Mouse (Mus musculus) layer of hippocampus, adult 9-10 months (tissue): ENCODE data around the gene Bace2.

Experiments used
- DNase-seq: peaks from one replicate; pipeline ENCODE4 v3.0.0; 2022; ENCODE audit warnings: low spot score

Gene Bace2

GRCm38 (mm10) chr16:97356499-97357187 is at the start of gene Bace2:
Bace2 (plus strand) TSS chr16:97356742.
- DNase-seq, result no peak

GRCm38 (mm10) chr16:97307594-97307993 is 48.9 kb upstream of the Bace2 start:
- no peak for DNase-seq

DNA sequence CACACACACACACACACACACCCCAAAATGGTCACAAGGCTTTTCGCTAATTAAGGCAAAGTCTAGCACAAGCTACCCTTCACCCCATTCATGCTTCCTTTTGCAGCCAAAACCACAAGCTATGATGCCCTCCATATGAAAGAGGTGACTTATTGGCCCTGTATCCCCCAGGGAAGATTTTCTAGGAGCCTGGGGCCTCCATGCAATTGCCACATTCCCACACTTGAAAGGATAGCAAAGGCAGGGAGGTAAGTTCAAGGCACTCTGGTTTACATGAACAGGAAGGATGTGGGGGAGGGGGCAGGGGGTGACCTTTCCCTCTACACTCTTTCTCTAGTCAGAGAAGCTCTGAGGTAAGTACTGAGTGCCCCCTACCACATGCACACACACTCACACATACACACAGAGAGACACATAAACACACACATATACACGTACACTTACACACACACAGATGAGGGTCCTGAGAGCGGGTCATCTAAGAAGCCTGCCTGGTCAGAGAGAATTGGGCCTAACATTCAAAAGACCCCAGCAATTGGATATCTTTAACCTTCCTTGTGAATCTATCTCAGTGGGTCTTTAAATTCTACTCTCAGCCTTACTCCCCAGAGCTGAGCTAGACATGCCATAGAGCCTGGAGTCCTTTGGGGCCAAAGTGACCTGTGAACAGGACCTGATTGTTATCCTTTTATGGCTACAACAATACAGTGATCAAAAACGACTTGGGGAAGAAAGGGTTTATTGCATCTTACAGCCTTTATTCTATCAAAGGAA is 46.6 kb upstream of the Bace2 start:
- no peak for DNase-seq

DNA sequence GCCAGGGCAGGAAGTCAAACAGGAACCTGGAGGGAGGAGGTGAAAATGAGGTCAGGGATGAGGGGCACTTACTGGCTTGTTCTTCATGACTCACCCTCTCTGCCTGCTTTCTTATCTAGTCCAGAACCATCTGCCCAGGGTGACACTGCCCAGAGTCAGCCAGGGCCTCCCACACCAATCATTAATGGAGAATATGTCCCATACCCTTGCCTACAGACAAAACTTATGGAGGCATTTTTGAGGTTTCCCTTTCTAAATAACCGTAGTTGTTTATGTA is 46.0 kb upstream of the Bace2 start:
- no peak for DNase-seq

DNA sequence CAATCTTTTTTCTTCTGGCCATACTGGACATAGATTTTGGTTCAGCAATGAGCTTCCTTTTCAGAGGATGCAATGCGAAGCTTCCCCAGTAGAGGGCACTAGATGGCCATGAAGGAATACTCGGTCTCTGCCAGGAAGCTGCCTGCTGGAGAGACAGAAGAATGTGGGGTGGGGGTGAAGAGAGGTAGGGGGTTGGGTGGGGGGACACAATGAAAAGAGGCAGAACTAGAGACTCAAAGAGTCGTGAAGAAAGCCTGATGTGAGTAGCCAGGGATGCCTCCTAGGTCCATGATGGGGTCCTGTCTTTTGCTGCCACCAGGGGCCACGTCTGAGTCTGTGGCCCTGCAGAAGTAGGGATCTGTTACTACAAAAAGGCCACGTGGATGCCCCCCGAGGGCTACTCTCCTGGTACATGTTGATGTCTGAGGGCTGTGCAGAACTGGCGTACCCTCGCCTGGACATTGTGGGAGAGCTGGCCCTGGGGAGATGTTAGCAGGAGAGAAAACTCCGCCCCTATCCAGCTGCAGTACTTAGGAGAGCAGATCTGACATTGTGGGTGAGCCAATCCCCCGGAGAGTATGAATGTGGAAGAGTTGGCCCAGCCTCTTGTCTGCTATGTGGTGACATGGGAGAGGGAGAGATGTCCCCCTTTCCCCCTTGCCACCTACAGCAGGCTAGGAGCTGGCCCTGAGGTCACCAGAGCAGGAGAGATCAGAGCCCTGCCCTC is 43.4 kb upstream of the Bace2 start:
- peak; percentile 71 for DNase-seq

GRCm38 (mm10) chr16:97321576-97321975 is 35.0 kb upstream of the Bace2 start:
- DNase-seq, result no peak

DNA sequence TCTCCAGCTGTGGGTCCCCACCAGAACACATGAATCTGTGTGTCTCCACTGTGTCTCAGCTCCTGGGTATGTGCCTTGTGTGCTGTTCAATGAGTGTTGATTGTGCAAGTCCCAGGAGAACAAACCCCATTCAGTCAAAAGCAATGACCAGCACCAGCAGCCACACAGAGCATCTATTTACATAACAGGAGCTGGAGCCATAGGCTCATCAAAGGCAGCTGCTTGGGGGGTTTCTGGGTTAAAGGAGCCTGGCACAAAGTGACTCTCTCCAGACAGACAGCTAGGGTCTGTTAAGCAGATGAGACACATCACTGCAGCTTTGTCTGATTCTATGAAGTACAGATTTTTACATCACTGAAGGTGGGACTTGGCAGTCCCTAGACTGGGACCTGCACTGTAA is 33.9 kb upstream of the Bace2 start:
- peak; percentile 17 for DNase-seq

DNA sequence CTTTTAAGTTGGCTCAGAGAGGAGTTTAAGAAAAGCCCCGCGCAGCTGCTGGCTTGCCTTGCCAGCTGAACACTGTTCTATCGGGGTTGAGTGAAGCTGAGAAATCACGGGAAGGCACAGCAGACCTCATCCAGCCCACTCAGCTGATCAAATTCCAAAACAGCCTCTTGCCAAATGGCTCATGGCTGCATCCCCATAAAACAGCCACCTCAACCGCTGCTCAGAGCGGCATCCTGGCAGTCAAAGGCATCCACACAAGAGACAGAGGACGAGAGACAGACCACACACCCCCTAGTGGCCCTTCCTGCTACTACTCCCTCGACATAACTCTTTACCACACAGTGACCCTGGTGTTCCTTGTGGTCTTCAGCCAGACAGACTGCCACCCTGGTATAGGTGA is 30.6 kb upstream of the Bace2 start:
- DNase-seq, result peak; percentile 55

DNA sequence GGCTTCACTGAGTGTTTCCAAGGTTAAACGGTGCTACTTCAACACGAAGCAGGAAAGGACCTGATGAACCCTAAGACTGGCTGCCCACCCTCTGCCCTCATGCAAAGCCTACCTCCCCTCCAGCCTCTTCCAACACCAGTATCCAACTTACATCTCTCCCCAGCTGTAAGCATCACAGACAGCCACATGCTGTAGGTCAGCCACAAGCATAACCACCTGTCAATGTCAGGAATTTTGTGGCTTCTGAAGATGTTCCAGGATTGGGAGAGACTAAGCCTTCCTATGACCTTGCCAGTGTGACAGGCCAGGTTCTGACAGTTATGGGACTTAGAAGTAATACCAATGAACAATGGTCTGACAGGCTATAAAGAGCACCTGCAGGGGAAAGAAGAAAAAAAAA is 27.9 kb upstream of the Bace2 start:
- DNase-seq, result no peak

GRCm38 (mm10) chr16:97353013-97353412 is 3.5 kb upstream of the Bace2 start:
- DNase-seq, result no peak

GRCm38 (mm10) chr16:97354632-97355031 is 1.9 kb upstream of the Bace2 start:
- DNase-seq, result no peak

- DNase-seq, result no peak
Observed at GRCm38 (mm10) chr16:97357188-97357821, 763 bp downstream of the Bace2 start.

GRCm38 (mm10) chr16:97362231-97362888 is 5.8 kb downstream of the Bace2 start:
- no peak for DNase-seq

- DNase-seq, result no peak
Observed at GRCm38 (mm10) chr16:97366141-97366540, 9.6 kb downstream of the Bace2 start.

DNA sequence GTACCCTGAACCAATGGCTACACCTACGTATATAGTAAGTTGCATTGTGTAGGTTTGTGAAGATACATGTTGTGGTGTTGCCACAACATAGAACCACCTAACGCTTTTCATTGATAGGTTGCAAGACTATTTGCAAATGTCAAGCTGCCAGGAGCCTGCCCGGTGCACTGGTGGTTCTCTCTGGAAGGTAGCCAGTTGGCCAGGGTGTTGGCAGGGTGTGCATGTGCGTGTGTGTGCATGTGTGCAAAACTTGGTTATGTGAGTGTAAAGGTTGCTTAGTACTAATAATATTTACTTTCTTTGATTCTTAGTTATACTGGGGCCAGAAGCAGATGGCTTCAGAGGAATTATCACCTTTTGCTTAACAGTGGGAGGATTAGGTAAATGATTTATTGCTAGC is 13.7 kb downstream of the Bace2 start:
- DNase-seq, result no peak

DNA sequence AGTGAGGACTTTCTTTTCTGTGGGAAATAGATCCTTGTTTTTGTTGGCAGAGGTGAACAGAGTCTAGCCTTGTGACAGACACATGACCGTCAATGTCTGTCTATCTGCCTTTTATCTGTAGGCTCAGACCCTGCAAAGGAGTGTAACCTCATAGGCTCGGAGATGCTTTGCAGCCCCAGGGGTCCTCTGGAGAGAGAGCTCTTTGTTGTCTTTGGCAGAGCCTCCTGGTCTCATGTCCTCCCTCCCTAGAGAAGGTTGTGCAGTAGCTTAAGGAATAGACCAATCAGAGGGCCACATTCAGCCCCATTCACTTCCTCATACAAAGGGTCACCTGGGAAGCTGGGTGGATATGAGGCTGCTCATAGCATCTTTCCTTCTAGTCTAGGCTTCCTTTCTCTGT is 31.4 kb downstream of the Bace2 start:
- DNase-seq, result no peak

DNA sequence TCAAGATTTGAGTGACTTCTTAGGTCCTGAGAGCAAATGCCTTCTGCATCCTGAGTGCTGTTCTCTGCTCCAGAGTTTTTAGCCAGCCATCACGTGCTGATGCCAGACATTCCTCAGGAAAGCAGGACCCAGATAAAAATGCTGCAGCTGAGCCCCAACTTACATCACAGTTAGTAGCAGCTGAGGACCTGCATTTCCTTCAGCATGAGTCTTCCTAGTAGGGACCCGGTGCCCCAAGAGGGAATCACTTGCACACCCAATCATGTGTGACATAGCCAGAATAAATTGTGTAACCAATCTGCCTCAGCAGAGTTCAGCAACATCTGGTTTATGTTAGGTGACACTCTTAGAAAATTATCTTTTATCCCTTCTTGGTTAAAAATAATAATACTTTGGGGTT is 34.7 kb downstream of the Bace2 start:
- DNase-seq, result no peak

DNA sequence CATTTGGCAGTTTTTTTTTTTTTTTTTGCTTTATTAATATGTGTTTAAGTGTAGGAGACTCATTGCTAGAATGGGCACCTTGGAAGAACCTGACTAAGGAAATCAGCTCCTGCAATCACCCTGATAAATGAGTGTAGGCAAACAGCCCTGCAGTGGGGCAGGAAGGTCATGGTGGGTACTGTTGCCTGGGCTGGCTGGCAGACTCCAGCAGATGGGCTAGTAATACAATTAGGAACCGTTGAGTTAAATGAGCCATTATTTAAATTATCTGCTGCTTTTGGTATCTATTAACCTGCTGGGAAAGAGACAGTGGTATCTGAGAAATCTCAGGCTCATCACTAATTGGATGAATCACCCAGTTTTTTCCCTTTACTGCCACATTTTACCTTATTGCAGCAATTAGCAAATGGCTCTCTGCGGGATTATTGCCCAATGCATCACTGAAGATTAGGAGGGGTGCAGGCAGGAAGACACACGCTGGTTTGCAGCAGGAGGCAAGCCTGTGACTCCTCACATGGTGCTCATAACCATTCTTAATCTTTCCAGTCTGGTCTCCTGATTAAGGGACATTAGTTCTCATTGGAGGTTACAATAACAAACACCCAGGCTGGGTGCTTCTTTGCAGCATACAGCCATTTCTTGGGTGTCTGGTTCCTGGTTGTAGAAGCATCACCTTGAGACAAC is 35.3 kb downstream of the Bace2 start:
- no peak for DNase-seq

DNA sequence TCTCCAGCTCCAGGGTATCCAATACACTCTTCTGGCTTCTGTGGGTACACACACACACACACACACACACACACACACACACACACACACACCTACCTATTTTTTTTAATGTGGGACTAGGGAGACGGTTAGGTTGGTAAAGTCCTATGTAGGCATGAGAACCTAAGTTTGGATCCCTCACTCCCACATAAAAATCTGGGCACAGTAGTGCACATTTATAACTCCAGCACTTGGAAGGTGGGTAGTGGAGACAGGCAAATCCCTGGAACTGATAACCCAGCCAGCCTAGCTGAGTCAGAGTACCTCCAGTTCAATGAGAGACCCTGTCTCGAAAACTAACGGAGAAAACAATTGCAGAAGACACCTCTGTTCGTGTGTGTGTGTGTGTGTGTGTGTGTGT is 39.9 kb downstream of the Bace2 start:
- DNase-seq, result no peak

- no peak for DNase-seq
Observed at GRCm38 (mm10) chr16:97397945-97398531, 41.5 kb downstream of the Bace2 start.

- DNase-seq, result no peak
Observed at GRCm38 (mm10) chr16:97399991-97400390, 43.4 kb downstream of the Bace2 start.
